ENCODE assay signal across 23 mouse cellular contexts in the genomic region with DNA sequence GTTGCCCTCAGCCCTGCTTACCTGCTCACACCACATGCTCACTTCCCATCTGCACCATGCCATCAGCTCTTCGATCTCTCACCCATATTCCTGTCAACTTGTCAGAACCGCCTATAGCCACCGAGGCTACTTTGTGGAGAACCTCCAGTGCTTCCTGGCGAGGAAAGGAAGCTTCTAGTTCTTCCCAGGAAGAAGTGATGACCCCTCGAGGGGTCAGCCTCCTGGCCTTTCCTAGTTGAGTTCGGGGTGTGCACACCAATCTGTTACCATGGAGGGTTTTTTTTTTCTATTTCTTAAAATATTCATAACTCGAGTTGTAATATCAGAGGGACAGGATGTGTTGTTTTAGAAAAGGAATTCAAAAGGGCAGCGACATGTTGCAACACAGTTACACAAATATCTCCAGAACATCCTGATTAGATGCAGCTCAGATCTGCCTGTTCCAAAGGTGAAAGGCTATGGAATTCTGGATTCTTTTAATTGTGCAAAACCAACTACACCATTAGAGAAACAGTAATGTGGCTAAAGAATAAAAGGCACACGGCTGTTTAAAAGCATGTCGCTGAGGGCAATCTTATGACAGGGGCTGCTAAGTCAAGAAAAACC.
DNase-seq lines count a peak whose midpoint lies in the region; ATAC-seq and TF ChIP-seq lines count a peak whose summit lies in the region.
"Had no signal": no experiment of that assay in that cellular context is flagged by ENCODE, and none has a peak within 500 bp of the region (broad histone marks: within the 10 kb centered on the region; RNA-seq: fewer than 3 reads in every experiment).

No protein-coding gene starts in this region.

- no peak overlapping the region for H3K4me3 ChIP-seq in gastrocnemius, adult 2 months
- no peak overlapping the region for H3K4me3 ChIP-seq in liver, postnatal 0 days (ENCODE audit: low read depth, low read length)
- no peak overlapping the region for H3K4me3 ChIP-seq in liver, embryonic 11.5 days (ENCODE audit: low read depth, low read length)
- H3K4me3 ChIP-seq in brown adipose tissue, adult 24 weeks (ENCODE audit: insufficient read depth, low read depth, low read length): no peak overlapping the region
- H3K4me3 ChIP-seq: embryonic facial prominence, embryonic 10.5 days; forebrain, embryonic 15.5 days; heart, embryonic 13.5 days; midbrain, embryonic 12.5 days; neural tube, embryonic 15.5 days had no signal

- H3K9me3 ChIP-seq in liver, postnatal 0 days (ENCODE audit: low read length): no peaks in the 10 kb centered on the region
- H3K9me3 ChIP-seq in liver, embryonic 11.5 days (ENCODE audit: control insufficient read depth, low read length): no peaks in the 10 kb centered on the region
- H3K9me3 ChIP-seq: embryonic facial prominence, embryonic 10.5 days; forebrain, embryonic 15.5 days; heart, embryonic 13.5 days; midbrain, embryonic 12.5 days; neural tube, embryonic 15.5 days had no signal

- DNase-seq in gastrocnemius, adult 2 months: no peak
- no peak for DNase-seq in gastrocnemius, adult 18-20 months (ENCODE audit: low spot score)
- peak; percentile 5 to 69 for DNase-seq in kidney, postnatal 25 days
- no peak for DNase-seq in kidney, adult 18-20 months
- DNase-seq in liver, postnatal 0 days: no peak
- DNase-seq in liver, embryonic 11.5 days (ENCODE audit: low spot score): no peak
- DNase-seq: adrenal gland, postnatal 36 days; cerebellum, adult 11 months; cerebellum, adult 9-11 months; gastrocnemius, postnatal 14 days; heart, postnatal 14 days; lung, embryonic 14.5 days; right cerebral cortex, adult 18-20 months; right cerebral cortex, postnatal 4 days; thymus, adult 18-20 months; thymus, postnatal 4 days had no signal

- intact Hi-C loops in gastrocnemius, adult 2 months (cut with DNase I): no loop called here

- peaks cover 12% of the 10 kb centered on the region for H3K4me1 ChIP-seq in liver, postnatal 0 days (ENCODE audit: insufficient read depth)
- H3K4me1 ChIP-seq in liver, embryonic 11.5 days (replicated peaks; ENCODE audit: control insufficient read depth, insufficient read depth, low read length): no peaks in the 10 kb centered on the region
- peaks cover 9% of the 10 kb centered on the region; the same call in 1 of the 2 replicates for H3K4me1 ChIP-seq in brown adipose tissue, adult 24 weeks (ENCODE audit: control insufficient read depth, insufficient read depth, insufficient read length, low read length)
- H3K4me1 ChIP-seq: embryonic facial prominence, embryonic 10.5 days; forebrain, embryonic 15.5 days; heart, embryonic 13.5 days; midbrain, embryonic 12.5 days; neural tube, embryonic 15.5 days had no signal

- 57% methylated on average over 10 of the region's 10 CpGs for WGBS in liver, postnatal 0 days (ENCODE audit: insufficient replicate concordance)
- WGBS in liver, embryonic 11.5 days: 72% methylated on average over 10 of the region's 10 CpGs

- H3K9ac ChIP-seq in liver, postnatal 0 days (replicated peaks): no peak overlapping the region
- H3K9ac ChIP-seq in liver, embryonic 11.5 days (ENCODE audit: low read depth, low read length): no peak overlapping the region
- H3K9ac ChIP-seq: forebrain, embryonic 15.5 days; heart, embryonic 13.5 days; lung, embryonic 14.5 days; midbrain, embryonic 12.5 days; neural tube, embryonic 15.5 days had no signal

- H3K27me3 ChIP-seq in liver, postnatal 0 days (ENCODE audit: insufficient read depth, low read length): no peaks in the 10 kb centered on the region
- no peaks in the 10 kb centered on the region for H3K27me3 ChIP-seq in liver, embryonic 11.5 days (replicated peaks; ENCODE audit: control insufficient read depth, insufficient read depth, low read length)
- H3K27me3 ChIP-seq: forebrain, embryonic 15.5 days; heart, embryonic 13.5 days; midbrain, embryonic 12.5 days; neural tube, embryonic 15.5 days had no signal

- TF ChIP-seq EP300 in liver, postnatal 0 days (IDR thresholded peaks at IDR 0.05; ENCODE audit: low read depth): peak; percentile 39; the same call in 1 of the 2 replicates

- peak; percentile 61; the same call in 1 of the 2 replicates for ATAC-seq in liver, postnatal 0 days
- no peak for ATAC-seq in liver, embryonic 11.5 days (replicated peaks; ENCODE audit: low FRiP score)
- ATAC-seq: forebrain, embryonic 15.5 days; intestine, postnatal 0 days had no signal

- H3K27ac ChIP-seq in gastrocnemius, adult 2 months: peak overlapping the region; percentile 71
- H3K27ac ChIP-seq in liver, postnatal 0 days (ENCODE audit: low read depth): peak overlapping the region; percentile 83
- H3K27ac ChIP-seq in liver, embryonic 11.5 days (ENCODE audit: low read depth, low read length): no peak overlapping the region
- peak overlapping the region; percentile 73 for H3K27ac ChIP-seq in brown adipose tissue, adult 24 weeks (replicated peaks; ENCODE audit: low read depth, low read length)
- H3K27ac ChIP-seq: embryonic facial prominence, embryonic 10.5 days; forebrain, embryonic 15.5 days; heart, embryonic 13.5 days; midbrain, embryonic 12.5 days; neural tube, embryonic 15.5 days had no signal

- no peak overlapping the region for H3K4me2 ChIP-seq in liver, postnatal 0 days (ENCODE audit: low read depth, low read length)
- H3K4me2 ChIP-seq in liver, embryonic 11.5 days: no peak overlapping the region
- H3K4me2 ChIP-seq: forebrain, embryonic 15.5 days; heart, embryonic 13.5 days; lung, embryonic 14.5 days; midbrain, embryonic 12.5 days; neural tube, embryonic 15.5 days had no signal

- H3K36me3 ChIP-seq in liver, postnatal 0 days (replicated peaks; ENCODE audit: insufficient read depth, low read length): no peaks in the 10 kb centered on the region
- no peaks in the 10 kb centered on the region for H3K36me3 ChIP-seq in liver, embryonic 11.5 days (ENCODE audit: control insufficient read depth, insufficient read depth, low read length)
- H3K36me3 ChIP-seq: forebrain, embryonic 15.5 days; neural tube, embryonic 15.5 days had no signal

- TF ChIP-seq CTCF in gastrocnemius, adult 2 months (IDR thresholded peaks at IDR 0.05): no peak
- no peak for TF ChIP-seq CTCF in liver, postnatal 0 days (IDR thresholded peaks at IDR 0.05; ENCODE audit: low read depth)

Comparison
In these comparisons a context has a peak if more than half of its experiments do, and no peak if none do; other contexts are left out.
1. DNase-seq: peak in kidney, postnatal 25 days (2 of 2); none in gastrocnemius, adult 2 months (single experiment), gastrocnemius, adult 18-20 months (single experiment), kidney, adult 18-20 months (single experiment), liver, postnatal 0 days (single experiment) and liver, embryonic 11.5 days (single experiment).